Mouse (Mus musculus) cerebellum, adult 11-12 months (tissue): ENCODE results near the gene Trim65.

Experiments used
- DNase-seq: peaks from one replicate; pipeline ENCODE4 v3.0.0; 2022

Gene Trim65

GRCm38 (mm10) chr11:116087194-116088130 is 43.5 kb downstream of the Trim65 start:
- peak; percentile 87 for DNase-seq

DNA sequence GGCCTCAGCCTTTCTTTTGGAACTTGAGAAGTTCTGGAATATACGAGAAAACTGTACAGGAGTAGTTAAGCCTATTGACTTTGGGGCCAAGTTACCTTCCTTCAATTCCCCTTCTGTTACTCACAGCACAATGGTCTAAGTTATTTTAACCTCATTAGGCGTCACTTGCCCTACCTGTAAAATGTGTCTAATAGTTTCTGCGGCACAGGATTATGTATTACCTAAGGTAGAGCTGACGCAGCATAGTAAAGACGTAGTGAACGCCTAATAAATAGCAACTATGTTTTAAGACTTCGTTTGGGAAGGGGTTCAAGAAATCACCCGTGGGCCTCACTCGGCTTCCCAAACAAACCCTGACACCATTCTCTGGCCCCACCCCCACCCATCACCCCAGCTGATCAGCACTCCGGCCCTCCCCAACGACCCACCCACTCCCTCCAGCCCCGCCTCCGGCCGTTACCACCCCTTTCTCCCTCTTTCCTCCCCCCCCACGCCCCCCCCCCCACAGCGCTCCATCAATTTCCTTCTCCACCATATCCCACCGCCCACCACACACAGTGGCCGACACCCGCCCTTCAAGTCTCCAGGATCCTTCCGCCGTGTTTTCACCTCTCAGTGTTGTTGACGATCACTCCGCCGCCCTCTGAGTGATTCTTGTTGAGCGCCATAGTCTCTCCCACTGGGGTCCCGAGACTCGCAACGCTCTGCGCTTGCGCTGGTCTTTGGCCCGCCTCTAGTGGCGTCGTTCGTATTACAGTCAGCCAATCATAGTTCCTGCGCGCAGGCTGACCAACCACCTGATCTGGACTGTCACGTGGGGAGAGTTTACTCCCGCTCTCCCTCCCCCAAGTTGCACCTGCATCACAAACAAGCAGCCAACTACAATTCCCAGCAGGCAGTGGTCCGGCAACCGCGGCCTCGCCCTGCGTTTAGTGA is 44.4 kb downstream of the Trim65 start, which contains the start of gene Wbp2:
Wbp2 (minus strand) TSS at position 738 of the 936 bp plus-strand sequence.
- peak; percentile 99 for DNase-seq

GRCm38 (mm10) chr11:116084166-116084565 is 46.8 kb downstream of the Trim65 start:
- peak; percentile 28 for DNase-seq

DNA sequence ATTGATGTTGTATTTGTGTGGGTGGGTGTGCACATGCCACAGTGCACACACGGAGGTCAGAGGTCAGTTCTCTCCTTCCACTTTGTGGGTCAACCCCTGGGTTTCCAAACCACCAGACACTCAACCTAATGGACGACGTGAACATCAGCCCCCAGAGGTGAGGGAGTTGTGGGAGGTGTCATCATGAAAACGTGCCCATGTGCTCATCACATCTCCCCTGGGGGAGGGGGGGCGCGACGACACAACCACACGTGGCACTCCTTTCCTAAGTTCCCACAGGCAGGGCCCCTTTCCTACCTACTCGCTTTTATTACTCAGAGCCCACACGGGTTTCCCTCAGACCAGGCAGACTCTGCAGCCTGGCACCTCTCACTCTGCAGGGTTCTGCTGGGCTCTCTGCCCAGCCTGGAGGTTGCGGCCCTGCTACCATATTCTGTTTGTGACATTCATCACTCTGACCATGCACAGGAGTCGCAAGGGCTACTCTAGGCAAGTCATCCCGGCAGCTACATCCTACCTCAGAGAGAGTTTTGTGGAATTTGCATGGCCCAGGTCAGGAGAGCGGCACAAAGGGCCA is 47.7 kb downstream of the Trim65 start:
- peak; percentile 63 for DNase-seq

DNA sequence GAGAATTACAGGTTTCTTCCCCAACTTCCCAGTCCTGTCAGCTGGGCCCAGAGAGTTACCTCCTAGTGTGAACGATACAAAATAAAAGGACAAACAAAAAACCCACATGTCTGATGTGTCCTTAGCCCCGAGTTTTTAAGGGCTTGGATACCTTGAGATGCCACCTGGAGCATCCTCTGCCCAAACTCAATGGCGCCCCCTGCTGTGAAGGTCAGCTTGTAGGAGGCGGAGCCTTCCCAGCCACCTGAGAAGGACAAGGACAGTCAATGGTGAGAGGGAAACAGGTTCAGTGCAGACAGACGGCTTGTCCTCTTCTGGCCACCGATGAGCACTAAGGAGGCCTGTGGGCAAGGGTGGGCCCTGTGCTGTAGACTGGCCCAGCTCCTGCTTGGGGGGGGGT is 49.8 kb downstream of the Trim65 start:
- DNase-seq: peak; percentile 80

GRCm38 (mm10) chr11:116079511-116079910 is 51.4 kb downstream of the Trim65 start:
- DNase-seq: peak; percentile 71

DNA sequence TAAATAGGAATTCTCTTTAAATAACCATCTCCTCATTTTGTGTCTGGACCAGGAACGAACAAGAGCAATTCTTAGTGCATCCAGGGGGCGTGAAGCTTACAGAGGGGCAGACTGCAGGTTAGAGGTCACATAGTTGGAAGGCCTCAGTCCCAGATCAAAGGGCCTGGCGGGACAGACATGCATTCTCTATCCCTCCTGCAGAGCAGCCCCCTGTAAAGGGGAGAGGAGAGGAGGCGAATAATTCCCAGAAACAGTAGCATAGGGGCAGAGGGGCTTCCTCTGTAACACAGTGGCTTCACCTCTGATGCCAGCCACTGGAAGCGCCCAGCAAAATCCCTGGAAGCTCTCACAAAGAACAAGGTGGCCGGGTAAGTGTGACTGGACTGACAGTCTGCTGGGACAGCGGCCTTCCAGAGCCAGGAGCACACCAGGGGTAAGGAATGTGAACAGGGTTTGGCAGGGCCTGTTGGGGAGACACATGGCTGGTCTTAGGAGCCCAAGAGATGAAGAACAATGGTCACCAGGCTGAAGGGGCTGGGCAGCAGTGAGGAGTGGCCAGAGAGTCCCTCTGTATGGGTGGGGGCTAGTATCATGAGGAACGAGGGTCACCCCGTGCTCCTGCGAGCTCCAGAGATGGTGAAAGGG is 52.1 kb downstream of the Trim65 start:
- DNase-seq: peak; percentile 59

DNA sequence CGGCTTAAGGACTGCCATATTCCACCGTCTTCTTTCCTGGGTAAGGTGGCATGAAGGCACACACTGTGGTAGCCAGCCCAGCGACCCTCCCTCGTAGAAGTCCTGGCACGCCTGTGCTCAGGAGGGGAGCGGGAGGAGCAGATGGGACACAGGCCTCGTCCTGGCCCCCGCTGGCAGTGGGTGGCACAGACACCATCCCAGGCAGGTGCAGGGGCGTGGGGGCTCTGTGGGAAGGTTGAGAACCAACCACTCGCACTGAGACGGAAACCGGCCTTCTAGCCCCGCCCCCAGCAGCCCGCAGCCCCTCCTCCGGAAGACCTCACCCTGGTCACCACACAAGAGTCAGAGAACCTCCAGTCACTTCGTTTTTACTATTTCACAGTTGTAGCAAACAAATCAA is 52.7 kb downstream of the Trim65 start:
- peak; percentile 71 for DNase-seq

GRCm38 (mm10) chr11:116077446-116078204 is 53.3 kb downstream of the Trim65 start, which contains the start of gene Unc13d:
TSS of gene Unc13d (minus strand) at chr11:116077961.
- peak; percentile 60 for DNase-seq

GRCm38 (mm10) chr11:116076836-116077235 is 54.1 kb downstream of the Trim65 start:
- DNase-seq: peak; percentile 45

- DNase-seq: peak; percentile 38
These were observed 54.7 kb downstream of the Trim65 start for GRCm38 (mm10) chr11:116076266-116076540.

DNA sequence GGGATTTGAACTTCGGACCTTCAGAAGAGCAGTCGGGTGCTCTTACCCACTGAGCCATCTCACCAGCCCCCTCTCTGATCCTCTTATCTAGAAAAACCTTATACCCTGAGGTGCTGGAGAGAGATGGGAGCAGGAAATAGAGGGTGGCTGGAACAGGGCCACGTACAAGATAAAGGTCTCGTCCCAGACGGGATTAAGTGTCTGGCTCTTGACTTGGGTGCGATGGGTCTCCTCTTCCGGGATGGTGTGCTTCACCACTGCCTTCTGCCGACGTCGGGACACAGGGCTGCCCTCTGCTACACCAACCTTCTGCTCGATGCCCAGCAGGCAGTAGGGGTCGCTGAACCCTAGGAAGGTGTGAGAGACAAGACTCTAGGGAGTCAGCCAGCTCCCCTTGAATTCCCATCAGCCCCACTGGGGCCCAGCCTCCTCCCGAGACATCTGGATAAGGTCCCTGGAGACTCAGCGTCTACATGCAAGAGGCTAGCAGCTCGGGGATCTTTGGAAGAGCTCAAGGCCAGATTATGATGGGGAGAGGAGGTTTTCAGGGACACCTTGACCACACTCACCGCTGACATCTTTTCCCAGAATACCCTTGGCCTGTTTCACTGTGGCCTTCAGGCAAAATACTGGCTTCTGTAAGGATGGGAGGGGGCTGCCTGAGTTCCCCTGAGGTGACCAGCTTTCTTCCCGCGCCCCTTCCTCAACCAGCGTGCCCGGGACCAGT is 55.2 kb downstream of the Trim65 start:
- peak; percentile 43 for DNase-seq

DNA sequence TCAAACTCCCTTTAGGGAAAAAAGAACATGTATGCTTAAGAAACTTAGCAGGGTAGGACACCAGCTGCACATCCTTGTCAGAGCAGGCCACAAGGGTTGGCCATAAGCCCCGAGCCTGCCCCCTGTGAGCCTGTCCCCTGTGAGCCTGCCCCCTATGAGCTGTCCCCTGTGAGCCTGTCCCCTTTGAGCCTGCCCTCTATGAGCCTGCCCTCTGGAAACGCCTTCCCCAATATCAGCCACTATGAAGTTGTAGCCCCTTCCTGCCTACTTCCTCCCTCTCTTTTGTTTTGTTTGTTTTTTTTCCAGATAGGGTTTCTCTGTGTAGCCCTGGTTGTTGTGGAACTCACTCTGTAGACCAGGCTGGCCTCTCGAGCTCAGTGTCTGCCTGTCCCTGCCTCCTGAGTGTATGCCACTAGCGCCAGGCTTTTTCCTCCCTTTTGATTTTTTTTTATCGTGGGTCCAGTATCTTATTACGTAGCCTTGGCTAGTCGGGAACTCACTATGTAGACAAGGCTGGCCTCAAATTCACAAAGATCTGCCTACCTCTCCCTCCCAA is 56.4 kb downstream of the Trim65 start:
- DNase-seq: no peak

GRCm38 (mm10) chr11:116072608-116073007 is 58.3 kb downstream of the Trim65 start:
- no peak for DNase-seq
